Mouse (Mus musculus): ENCODE measurements around the gene Plekhm1. TPM values are rescaled to one million over a fixed set of nuclear protein-coding genes. Genes with fewer than 3 reads are reported as not detected.

Gene Plekhm1
- polyA plus RNA-seq, 1 experiment from 2014 or later, result 8.9 TPM

- 0 out of 2 replicates have a peak, but pooled peaks have one; percentile 18 for ATAC-seq (ENCODE audit: low FRiP score, low TSS enrichment)
- H3K4me3 ChIP-seq (ENCODE audit: low read length), result no peak overlapping the region
- no peaks in the 10 kb centered on the region for H3K27me3 ChIP-seq (ENCODE audit: control insufficient read depth, insufficient read depth, low read length)
- peaks cover 6% of the 10 kb centered on the region for H3K9me3 ChIP-seq (ENCODE audit: control insufficient read depth, low read length)
- H3K4me1 ChIP-seq (ENCODE audit: control insufficient read depth, insufficient read depth, low read length), result peaks cover 13% of the 10 kb centered on the region; the same call in 1 of the 2 replicates
- H3K36me3 ChIP-seq (ENCODE audit: control insufficient read depth, insufficient read depth, low read length), result no peaks in the 10 kb centered on the region
- no peak overlapping the region for H3K4me2 ChIP-seq (replicated peaks; ENCODE audit: low read depth, low read length)
- WGBS, result 19% methylated on average over 11 of the region's 11 CpGs
- no peak overlapping the region for H3K9ac ChIP-seq (ENCODE audit: low read depth, low read length)
- H3K27ac ChIP-seq (ENCODE audit: low read depth, low read length), result 0 out of 2 replicates have a peak overlapping the region, but pooled peaks have one; percentile 4
These were observed 57.2 kb downstream of the Plekhm1 start for GRCm38 (mm10) chr11:103355251-103355650.

GRCm38 (mm10) chr11:103354033-103354432, 58.5 kb downstream of the Plekhm1 start:
- Histone ChIP-seq H3K4me2 (replicated peaks; ENCODE audit: low read depth, low read length) (no peak overlapping the region), H3K4me3 (ENCODE audit: low read length) (no peak overlapping the region)

GRCm38 (mm10) chr11:103352239-103352814, 60.2 kb downstream of the Plekhm1 start:
- Histone ChIP-seq H3K4me2 (replicated peaks; ENCODE audit: low read depth, low read length) (no peak overlapping the region), H3K27ac (ENCODE audit: low read depth, low read length) (no peak overlapping the region), H3K27me3 (ENCODE audit: control insufficient read depth, insufficient read depth, low read length) (no peaks in the 10 kb centered on the region), H3K36me3 (ENCODE audit: control insufficient read depth, insufficient read depth, low read length) (no peaks in the 10 kb centered on the region), H3K9ac (ENCODE audit: low read depth, low read length) (no peak overlapping the region), H3K4me3 (ENCODE audit: low read length) (no peak overlapping the region), H3K4me1 (ENCODE audit: control insufficient read depth, insufficient read depth, low read length) (peaks cover 11% of the 10 kb centered on the region; the same call in 1 of the 2 replicates), H3K9me3 (ENCODE audit: control insufficient read depth, low read length) (peaks cover 6% of the 10 kb centered on the region)
- WGBS, result 81% methylated on average over 5 of the region's 5 CpGs
- no peak for ATAC-seq (ENCODE audit: low FRiP score, low TSS enrichment)

More at GRCm38 (mm10) chr11:103354033-103354432, 58.5 kb downstream of the Plekhm1 start:
- ATAC-seq (ENCODE audit: low FRiP score, low TSS enrichment), result no peak
- peaks cover 6% of the 10 kb centered on the region for H3K9me3 ChIP-seq (ENCODE audit: control insufficient read depth, low read length)
- 63% methylated on average over 3 of the region's 3 CpGs for WGBS
- H3K36me3 ChIP-seq (ENCODE audit: control insufficient read depth, insufficient read depth, low read length), result no peaks in the 10 kb centered on the region
- H3K27ac ChIP-seq (ENCODE audit: low read depth, low read length), result no peak overlapping the region
- no peaks in the 10 kb centered on the region for H3K27me3 ChIP-seq (ENCODE audit: control insufficient read depth, insufficient read depth, low read length)
- H3K9ac ChIP-seq (ENCODE audit: low read depth, low read length), result no peak overlapping the region
- H3K4me1 ChIP-seq (ENCODE audit: control insufficient read depth, insufficient read depth, low read length), result peaks cover 13% of the 10 kb centered on the region; the same call in 1 of the 2 replicates

- ATAC-seq (ENCODE audit: low FRiP score, low TSS enrichment), result no peak
- Histone ChIP-seq H3K9ac (ENCODE audit: low read depth, low read length) (no peak overlapping the region), H3K9me3 (ENCODE audit: control insufficient read depth, low read length) (peaks cover 6% of the 10 kb centered on the region), H3K36me3 (ENCODE audit: control insufficient read depth, insufficient read depth, low read length) (no peaks in the 10 kb centered on the region), H3K27ac (ENCODE audit: low read depth, low read length) (no peak overlapping the region), H3K27me3 (ENCODE audit: control insufficient read depth, insufficient read depth, low read length) (no peaks in the 10 kb centered on the region), H3K4me1 (ENCODE audit: control insufficient read depth, insufficient read depth, low read length) (peaks cover 15% of the 10 kb centered on the region; the same call in 1 of the 2 replicates), H3K4me3 (ENCODE audit: low read length) (no peak overlapping the region), H3K4me2 (replicated peaks; ENCODE audit: low read depth, low read length) (no peak overlapping the region)
- WGBS, result 90% methylated on average over 12 of the region's 12 CpGs
These were observed 61.7 kb downstream of the Plekhm1 start for GRCm38 (mm10) chr11:103350711-103351315.

GRCm38 (mm10) chr11:103349699-103350098, 62.8 kb downstream of the Plekhm1 start:
- no peak overlapping the region for H3K27ac ChIP-seq (ENCODE audit: low read depth, low read length)
- no peak overlapping the region for H3K4me2 ChIP-seq (replicated peaks; ENCODE audit: low read depth, low read length)
- H3K36me3 ChIP-seq (ENCODE audit: control insufficient read depth, insufficient read depth, low read length), result no peaks in the 10 kb centered on the region
- no peaks in the 10 kb centered on the region for H3K27me3 ChIP-seq (ENCODE audit: control insufficient read depth, insufficient read depth, low read length)
- WGBS, result 91% methylated on average over 2 of the region's 2 CpGs
- peaks cover 6% of the 10 kb centered on the region for H3K9me3 ChIP-seq (ENCODE audit: control insufficient read depth, low read length)
- no peak for ATAC-seq (ENCODE audit: low FRiP score, low TSS enrichment)
- H3K4me1 ChIP-seq (ENCODE audit: control insufficient read depth, insufficient read depth, low read length), result peaks cover 7% of the 10 kb centered on the region; the same call in 1 of the 2 replicates
- H3K9ac ChIP-seq (ENCODE audit: low read depth, low read length), result no peak overlapping the region
- no peak overlapping the region for H3K4me3 ChIP-seq (ENCODE audit: low read length)

GRCm38 (mm10) chr11:103346657-103347056, 65.8 kb downstream of the Plekhm1 start:
- no peak overlapping the region for H3K9ac ChIP-seq (ENCODE audit: low read depth, low read length)
- peak overlapping the region; percentile 48; the same call in 1 of the 2 replicates for H3K27ac ChIP-seq (ENCODE audit: low read depth, low read length)
- H3K36me3 ChIP-seq (ENCODE audit: control insufficient read depth, insufficient read depth, low read length), result no peaks in the 10 kb centered on the region
- H3K4me1 ChIP-seq (ENCODE audit: control insufficient read depth, insufficient read depth, low read length), result peaks cover 14% of the 10 kb centered on the region; the same call in 1 of the 2 replicates
- H3K9me3 ChIP-seq (ENCODE audit: control insufficient read depth, low read length), result no peaks in the 10 kb centered on the region
- no peaks in the 10 kb centered on the region for H3K27me3 ChIP-seq (ENCODE audit: control insufficient read depth, insufficient read depth, low read length)
- no peak for ATAC-seq (ENCODE audit: low FRiP score, low TSS enrichment)
- 64% methylated on average over 5 of the region's 5 CpGs for WGBS
- no peak overlapping the region for H3K4me2 ChIP-seq (replicated peaks; ENCODE audit: low read depth, low read length)
- no peak overlapping the region for H3K4me3 ChIP-seq (ENCODE audit: low read length)

GRCm38 (mm10) chr11:103346236-103346635, 66.3 kb downstream of the Plekhm1 start:
- H3K9me3 ChIP-seq (ENCODE audit: control insufficient read depth, low read length), result no peaks in the 10 kb centered on the region
- peak overlapping the region; percentile 48; the same call in 1 of the 2 replicates for H3K27ac ChIP-seq (ENCODE audit: low read depth, low read length)
- no peaks in the 10 kb centered on the region for H3K27me3 ChIP-seq (ENCODE audit: control insufficient read depth, insufficient read depth, low read length)
- peaks cover 14% of the 10 kb centered on the region; the same call in 1 of the 2 replicates for H3K4me1 ChIP-seq (ENCODE audit: control insufficient read depth, insufficient read depth, low read length)
- no peak overlapping the region for H3K4me3 ChIP-seq (ENCODE audit: low read length)
- no peak overlapping the region for H3K9ac ChIP-seq (ENCODE audit: low read depth, low read length)
- H3K36me3 ChIP-seq (ENCODE audit: control insufficient read depth, insufficient read depth, low read length), result no peaks in the 10 kb centered on the region
- ATAC-seq (ENCODE audit: low FRiP score, low TSS enrichment), result no peak
- H3K4me2 ChIP-seq (replicated peaks; ENCODE audit: low read depth, low read length), result no peak overlapping the region
- 73% methylated on average over 7 of the region's 7 CpGs for WGBS

- Histone ChIP-seq H3K27me3 (ENCODE audit: control insufficient read depth, insufficient read depth, low read length) (no peaks in the 10 kb centered on the region), H3K4me3 (ENCODE audit: low read length) (no peak overlapping the region), H3K27ac (ENCODE audit: low read depth, low read length) (no peak overlapping the region), H3K4me1 (ENCODE audit: control insufficient read depth, insufficient read depth, low read length) (peaks cover 18% of the 10 kb centered on the region; the same call in 1 of the 2 replicates), H3K9ac (ENCODE audit: low read depth, low read length) (no peak overlapping the region), H3K4me2 (replicated peaks; ENCODE audit: low read depth, low read length) (no peak overlapping the region), H3K36me3 (ENCODE audit: control insufficient read depth, insufficient read depth, low read length) (no peaks in the 10 kb centered on the region), H3K9me3 (ENCODE audit: control insufficient read depth, low read length) (no peaks in the 10 kb centered on the region)
- WGBS, result 92% methylated on average over 7 of the region's 7 CpGs
- ATAC-seq (ENCODE audit: low FRiP score, low TSS enrichment), result no peak
These were observed 66.9 kb downstream of the Plekhm1 start for GRCm38 (mm10) chr11:103345408-103346091.
